Mouse (Mus musculus) embryonic facial prominence, embryonic 14.5 days (tissue): ENCODE results near the gene Tmem256. TPM values are rescaled to one million over a fixed set of nuclear protein-coding genes. Genes with fewer than 3 reads are reported as not detected.

Experiments
- ATAC-seq: fragments of 200-750 bp; cut with Nextera tagmentation; 2 replicates; pipeline ENCODE4 v1.8.0; 2017; ENCODE audit warnings: low read depth, moderate number of reproducible peaks, moderate TSS enrichment
- DNase-seq: peaks from one replicate; pipeline ENCODE4 v3.0.0-alpha.2; 2015; ENCODE audit warnings: low spot score
- H3K27ac ChIP-seq: fragments of 300-500 bp; sonication (generic); replicated peaks from 2 replicates; pipeline ENCODE4 v1.5.1; 2014; ENCODE audit warnings: low read depth, mild to moderate bottlenecking, low read length, moderate library complexity
- H3K27me3 ChIP-seq: fragments of 300-500 bp; sonication (generic); replicated peaks from 2 replicates; pipeline ENCODE4 v1.6.1; 2014; ENCODE audit warnings: low read length; ENCODE audit not compliant: control insufficient read depth, insufficient read depth
- H3K36me3 ChIP-seq: fragments of 300-500 bp; sonication (generic); 2 replicates; pipeline ENCODE4 v1.6.1; 2014; ENCODE audit warnings: low read length, mixed read lengths; ENCODE audit not compliant: control insufficient read depth, insufficient read depth
- H3K4me1 ChIP-seq: fragments of 300-500 bp; sonication (generic); 2 replicates; pipeline ENCODE4 v1.6.1; 2014; ENCODE audit warnings: antibody characterized with exemption, low read length; ENCODE audit not compliant: control insufficient read depth, insufficient read depth
- H3K4me2 ChIP-seq: fragments of 300-500 bp; sonication (generic); 2 replicates; pipeline ENCODE4 v1.6.1; 2014; ENCODE audit warnings: low read depth, mild to moderate bottlenecking, low read length, moderate library complexity, mixed read lengths
- H3K4me3 ChIP-seq: fragments of 300-500 bp; sonication (generic); 2 replicates; pipeline ENCODE4 v1.5.1; 2014; ENCODE audit warnings: low read depth, mild to moderate bottlenecking, low read length
- H3K9ac ChIP-seq: fragments of 300-500 bp; sonication (generic); 2 replicates; pipeline ENCODE4 v1.6.1; 2014; ENCODE audit warnings: low read depth, mild to moderate bottlenecking, low read length, moderate library complexity, mixed read lengths
- H3K9me3 ChIP-seq: fragments of 300-500 bp; sonication (generic); 2 replicates; pipeline ENCODE4 v1.6.1; 2016; ENCODE audit warnings: low read length; ENCODE audit not compliant: control insufficient read depth
- whole genome bisulfite sequencing: fragments of 180-500 bp; shearing (Covaris S2); extraction: QIAGEN DNeasy Blood & Tissue Kit; methylation state at CpG from one replicate; pipeline ENCODE4 v1.1.7; 2014; 5-methylcytosine and 5-hydroxymethylcytosine counted together
- polyA plus RNA-seq: library from polyadenylated mRNA; unstranded; fragments of >200 nt; fragmentation: Nextera tagmentation; extraction: Ambion mirVana; gene quantifications from 2 replicates; pipeline ENCODE4 v1.2.1, GENCODE M21; 2014

Gene Tmem256
- polyA plus RNA-seq, 1 experiment from 2014 or later = 379 TPM

GRCm38 (mm10) chr11:69804972-69805909, 33.1 kb upstream of the Tmem256 start, which contains the start of gene Tmem102:
Gene Tmem102, minus strand, starts transcription at chr11:69805624.
- Histone ChIP-seq H3K27me3 (peaks cover 35% of the 10 kb centered on the region), H3K27ac (no peak within 1 kb of the TSS), H3K4me1 (peaks cover 37% of the 10 kb centered on the region), H3K4me2 (peak within 1 kb of the TSS; percentile 97), H3K36me3 (no peaks in the 10 kb centered on the region), H3K9ac (peak within 1 kb of the TSS; percentile 59; the same call in 1 of the 2 replicates), H3K9me3 (no peaks in the 10 kb centered on the region), H3K4me3 (peak within 1 kb of the TSS; percentile 58)
- ATAC-seq = no peak
- peak; percentile 65 for DNase-seq
- WGBS = 6% methylated on average over 27 of the region's 29 CpGs

- no peak overlapping the region for H3K4me2 ChIP-seq
- H3K4me3 ChIP-seq = no peak overlapping the region
- H3K27ac ChIP-seq = no peak overlapping the region
- H3K9ac ChIP-seq = no peak overlapping the region
- DNase-seq (no peak), ATAC-seq (no peak)
- H3K9me3 ChIP-seq = no peaks in the 10 kb centered on the region
- 84% methylated on average over 4 of the region's 4 CpGs for WGBS
- no peaks in the 10 kb centered on the region for H3K36me3 ChIP-seq
- H3K27me3 ChIP-seq = peaks cover 35% of the 10 kb centered on the region
- peaks cover 32% of the 10 kb centered on the region for H3K4me1 ChIP-seq
These were observed 31.9 kb upstream of the Tmem256 start for GRCm38 (mm10) chr11:69806378-69806777.

- ATAC-seq = no peak
- Histone ChIP-seq H3K4me2 (no peak overlapping the region), H3K9ac (no peak overlapping the region), H3K4me1 (peaks cover 22% of the 10 kb centered on the region), H3K27ac (no peak overlapping the region), H3K9me3 (no peaks in the 10 kb centered on the region), H3K27me3 (peaks cover 28% of the 10 kb centered on the region), H3K36me3 (no peaks in the 10 kb centered on the region), H3K4me3 (no peak overlapping the region)
- no peak for DNase-seq
- WGBS = 72% methylated on average over 2 of the region's 2 CpGs
These were observed 30.7 kb upstream of the Tmem256 start for GRCm38 (mm10) chr11:69807641-69808040.

GRCm38 (mm10) chr11:69810280-69810679, 28.0 kb upstream of the Tmem256 start:
- H3K9ac ChIP-seq = no peak overlapping the region
- H3K36me3 ChIP-seq = no peaks in the 10 kb centered on the region
- H3K4me3 ChIP-seq = no peak overlapping the region
- ATAC-seq (no peak), DNase-seq (no peak)
- H3K27me3 ChIP-seq = peaks cover 7% of the 10 kb centered on the region
- H3K9me3 ChIP-seq = no peaks in the 10 kb centered on the region
- no peak overlapping the region for H3K4me2 ChIP-seq
- no peaks in the 10 kb centered on the region for H3K4me1 ChIP-seq
- no peak overlapping the region for H3K27ac ChIP-seq

- DNase-seq (no peak), ATAC-seq (no peak)
- WGBS = 61% methylated on average over 10 of the region's 10 CpGs
- H3K9me3 ChIP-seq = peaks cover 12% of the 10 kb centered on the region
- H3K4me3 ChIP-seq = no peak within 1 kb of the TSS
- no peaks in the 10 kb centered on the region for H3K4me1 ChIP-seq
- no peaks in the 10 kb centered on the region for H3K36me3 ChIP-seq
- H3K4me2 ChIP-seq = no peak within 1 kb of the TSS
- H3K27ac ChIP-seq = no peak within 1 kb of the TSS
- H3K9ac ChIP-seq = no peak within 1 kb of the TSS
- H3K27me3 ChIP-seq = no peaks in the 10 kb centered on the region
These were observed 23.2 kb upstream of the Tmem256 start, which contains the start of gene Gm39566 for GRCm38 (mm10) chr11:69815155-69815554. Gene Gm39566, minus strand, starts transcription at chr11:69815298.

- no peaks in the 10 kb centered on the region for H3K4me1 ChIP-seq
- H3K27ac ChIP-seq = no peak overlapping the region
- H3K36me3 ChIP-seq = no peaks in the 10 kb centered on the region
- H3K4me3 ChIP-seq = no peak overlapping the region
- DNase-seq = no peak
- no peak for ATAC-seq
- peaks cover 12% of the 10 kb centered on the region for H3K9me3 ChIP-seq
- H3K4me2 ChIP-seq = no peak overlapping the region
- WGBS = 93% methylated on average over 12 of the region's 12 CpGs
- H3K27me3 ChIP-seq = no peaks in the 10 kb centered on the region
- no peak overlapping the region for H3K9ac ChIP-seq
These were observed 21.8 kb upstream of the Tmem256 start for GRCm38 (mm10) chr11:69816520-69816919.

- H3K9ac ChIP-seq = no peak within 1 kb of the TSS
- no peaks in the 10 kb centered on the region for H3K27me3 ChIP-seq
- H3K4me1 ChIP-seq = no peaks in the 10 kb centered on the region
- 84% methylated on average over 2 of the region's 2 CpGs for WGBS
- H3K36me3 ChIP-seq = no peaks in the 10 kb centered on the region
- no peak for DNase-seq
- no peak within 1 kb of the TSS for H3K4me3 ChIP-seq
- ATAC-seq = no peak
- no peak within 1 kb of the TSS for H3K4me2 ChIP-seq
- H3K9me3 ChIP-seq = peaks cover 12% of the 10 kb centered on the region
- no peak within 1 kb of the TSS for H3K27ac ChIP-seq
These were observed 19.9 kb upstream of the Tmem256 start, which contains the start of gene Spem2 for GRCm38 (mm10) chr11:69818365-69818764. Gene Spem2, minus strand, starts transcription at chr11:69818465.

- Histone ChIP-seq H3K4me3 (no peak overlapping the region), H3K36me3 (no peaks in the 10 kb centered on the region), H3K27ac (no peak overlapping the region), H3K4me2 (no peak overlapping the region), H3K9me3 (peaks cover 12% of the 10 kb centered on the region), H3K4me1 (no peaks in the 10 kb centered on the region), H3K9ac (no peak overlapping the region), H3K27me3 (no peaks in the 10 kb centered on the region)
- DNase-seq (no peak), ATAC-seq (no peak)
- 90% methylated on average over 8 of the region's 8 CpGs for WGBS
These were observed 19.4 kb upstream of the Tmem256 start for GRCm38 (mm10) chr11:69818871-69819270.
